Mouse (Mus musculus) right cerebral cortex, postnatal 36 days (tissue): ENCODE data around the gene Itgal.
"Not testable (repeated sequence)": the region's sequence is repeated elsewhere in the genome, so short reads cannot be mapped to it uniquely, and the experiment has no call there.

ENCODE experiments used
- DNase-seq, 2 experiments: peaks; one replicate each; pipeline ENCODE4 v3.0.0; 2022; ENCODE audit warnings: low spot score in 2 of 2, mixed read lengths in 1 of 2

Itgal gene

GRCm38 (mm10) chr7:127296098-127296497 is at the start of gene Itgal:
Itgal (plus strand) TSS chr7:127296260.
- no peak for DNase-seq

- DNase-seq: not testable (repeated sequence)
Observed at GRCm38 (mm10) chr7:127250511-127250910, 45.5 kb upstream of the Itgal start.

- no peak for DNase-seq
Observed at GRCm38 (mm10) chr7:127252414-127252813, 43.6 kb upstream of the Itgal start.

GRCm38 (mm10) chr7:127253341-127253740 is 42.7 kb upstream of the Itgal start:
- DNase-seq: no peak

- peak; percentile 92 to 94 for DNase-seq
Observed at GRCm38 (mm10) chr7:127253821-127254769, 42.0 kb upstream of the Itgal start.

- DNase-seq: no peak
Observed at GRCm38 (mm10) chr7:127255008-127255407, 41.1 kb upstream of the Itgal start.

- no peak for DNase-seq
Observed at GRCm38 (mm10) chr7:127255965-127256364, 40.1 kb upstream of the Itgal start.

GRCm38 (mm10) chr7:127256518-127256917 is 39.5 kb upstream of the Itgal start:
- no peak for DNase-seq

- no peak for DNase-seq
Observed at GRCm38 (mm10) chr7:127259186-127259905, 36.7 kb upstream of the Itgal start.

- DNase-seq: peak; percentile 98 to 99
Observed at GRCm38 (mm10) chr7:127260309-127261111, 35.5 kb upstream of the Itgal start, which contains the start of gene Dctpp1. Dctpp1 (minus strand) TSS chr7:127260709.

GRCm38 (mm10) chr7:127262218-127262961 is 33.7 kb upstream of the Itgal start:
- DNase-seq: no peak

- no peak for DNase-seq
Observed at GRCm38 (mm10) chr7:127263526-127263925, 32.5 kb upstream of the Itgal start.

GRCm38 (mm10) chr7:127270256-127270655 is 25.8 kb upstream of the Itgal start:
- DNase-seq: no peak

- DNase-seq: no peak
Observed at GRCm38 (mm10) chr7:127270666-127271065, 25.4 kb upstream of the Itgal start.

GRCm38 (mm10) chr7:127271093-127271492 is 25.0 kb upstream of the Itgal start:
- DNase-seq: no peak

GRCm38 (mm10) chr7:127272566-127272965 is 23.5 kb upstream of the Itgal start:
- no peak for DNase-seq

GRCm38 (mm10) chr7:127273118-127273923 is 22.7 kb upstream of the Itgal start:
- DNase-seq: no peak

GRCm38 (mm10) chr7:127273925-127274789 is 21.9 kb upstream of the Itgal start, which contains the start of gene Sephs2:
Sephs2 (minus strand) TSS chr7:127274055.
- DNase-seq: peak; percentile 93 to 94

- no peak for DNase-seq
Observed at GRCm38 (mm10) chr7:127276519-127276961, 19.5 kb upstream of the Itgal start.
